Mouse (Mus musculus) liver, postnatal 0 days (tissue): ENCODE data around the gene H2al1d.
"Not testable (repeated sequence)": the region's sequence is repeated elsewhere in the genome, so short reads cannot be mapped to it uniquely, and the experiment has no call there.

ENCODE experiments used
- CTCF ChIP-seq: sonication (generic); IDR thresholded peaks from 2 replicates; pipeline ENCODE4 v1.5.1; 2016; ENCODE audit warnings: antibody characterized with exemption, low read depth
- EP300 ChIP-seq: IDR thresholded peaks from 2 replicates; pipeline ENCODE4 v1.6.1; 2016; ENCODE audit warnings: antibody characterized with exemption, low read depth, mild to moderate bottlenecking

DNA sequence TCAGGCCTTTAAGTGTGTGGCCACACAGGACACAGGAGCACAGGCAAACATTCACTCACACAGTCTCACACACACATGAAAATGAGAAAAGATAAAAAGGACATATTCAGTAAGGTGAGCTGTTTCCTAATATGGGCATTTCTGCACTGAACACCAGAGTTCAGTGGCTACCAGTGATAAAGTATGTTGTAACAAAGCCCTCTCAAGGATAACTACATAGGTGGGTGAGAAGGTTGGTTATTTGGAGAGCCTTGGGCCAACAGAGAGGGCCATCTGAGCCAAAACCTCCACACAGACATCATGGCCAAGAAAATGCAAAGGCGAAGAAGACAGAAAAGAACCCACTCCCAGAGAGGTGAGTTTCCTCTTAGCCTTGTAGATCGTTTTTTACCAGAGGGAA is 18.9 kb downstream of the H2al1d start, which contains the start of gene H2al1j:
- TF ChIP-seq EP300, CTCF: not testable (repeated sequence)
